Mouse (Mus musculus): ENCODE measurements around the gene Tmem210.

- TF ChIP-seq CTCF (IDR thresholded peaks at IDR 0.05; ENCODE audit: borderline replicate concordance, extremely low read depth, insufficient read depth, insufficient read length) (no peak), POLR2A (IDR thresholded peaks at IDR 0.05; ENCODE audit: borderline replicate concordance, extremely low read depth, insufficient read depth, insufficient read length, poor library complexity, severe bottlenecking) (no peak)
Observed at GRCm38 (mm10) chr2:25286837-25287636, 908 bp upstream of the Tmem210 start.
